Mouse (Mus musculus): ENCODE measurements at regions not wholly inside any gene's neighbourhood (a gene's known extent, or its start where the extent isn't known, plus 50 kb on each side); places are given as distances from the start of the nearest gene placed in this dataset.

DNA sequence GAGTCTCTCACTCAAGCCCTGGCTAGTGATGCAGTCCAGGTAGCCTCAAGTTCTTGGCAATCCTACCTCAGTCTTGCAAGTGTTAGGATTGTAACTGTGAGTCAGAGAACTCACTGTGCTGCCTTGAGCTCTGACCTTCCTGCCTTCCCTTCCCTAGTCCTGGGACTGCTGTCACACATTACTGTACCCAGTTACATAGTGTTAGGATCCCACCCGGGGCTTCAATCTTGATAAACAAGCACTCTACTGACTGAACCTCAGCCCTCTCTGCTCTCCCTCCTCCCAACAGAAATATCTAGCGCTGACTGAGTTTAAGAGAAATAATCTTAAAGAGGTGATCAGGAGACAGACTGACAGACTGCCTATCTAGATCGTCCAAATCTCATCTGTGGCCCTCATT is 143.8 kb upstream of the Noct start:
- no peak for ATAC-seq (ENCODE audit: insufficient number of reproducible peaks, insufficient read depth, low FRiP score, low TSS enrichment)
- H3K36me3 ChIP-seq: no peaks in the 10 kb centered on the region

GRCm38 (mm10) chr3:51080855-51081254 is 143.4 kb upstream of the Noct start:
- H3K4me1 ChIP-seq: peaks cover 31% of the 10 kb centered on the region
- H3K36me3 ChIP-seq: no peaks in the 10 kb centered on the region
- H3K4me3 ChIP-seq: no peak overlapping the region
- no peak for ATAC-seq (ENCODE audit: insufficient number of reproducible peaks, insufficient read depth, low FRiP score, low TSS enrichment)
- WGBS: 26% methylated on average over 7 of the region's 7 CpGs
- H3K9me3 ChIP-seq: no peaks in the 10 kb centered on the region
- H3K27ac ChIP-seq: peak overlapping the region; percentile 50; the same call in 1 of the 2 replicates
- no peak overlapping the region for H3K9ac ChIP-seq
- H3K27me3 ChIP-seq: no peaks in the 10 kb centered on the region
- H3K4me2 ChIP-seq (replicated peaks): no peak overlapping the region

More for the DNA sequence above, 143.8 kb upstream of the Noct start:
- Histone ChIP-seq H3K27me3 (no peaks in the 10 kb centered on the region), H3K4me2 (replicated peaks) (no peak overlapping the region), H3K9ac (no peak overlapping the region), H3K27ac (peak overlapping the region; percentile 50), H3K9me3 (no peaks in the 10 kb centered on the region), H3K4me1 (peaks cover 31% of the 10 kb centered on the region), H3K4me3 (no peak overlapping the region)
- WGBS: 46% methylated on average over 3 of the region's 3 CpGs

DNA sequence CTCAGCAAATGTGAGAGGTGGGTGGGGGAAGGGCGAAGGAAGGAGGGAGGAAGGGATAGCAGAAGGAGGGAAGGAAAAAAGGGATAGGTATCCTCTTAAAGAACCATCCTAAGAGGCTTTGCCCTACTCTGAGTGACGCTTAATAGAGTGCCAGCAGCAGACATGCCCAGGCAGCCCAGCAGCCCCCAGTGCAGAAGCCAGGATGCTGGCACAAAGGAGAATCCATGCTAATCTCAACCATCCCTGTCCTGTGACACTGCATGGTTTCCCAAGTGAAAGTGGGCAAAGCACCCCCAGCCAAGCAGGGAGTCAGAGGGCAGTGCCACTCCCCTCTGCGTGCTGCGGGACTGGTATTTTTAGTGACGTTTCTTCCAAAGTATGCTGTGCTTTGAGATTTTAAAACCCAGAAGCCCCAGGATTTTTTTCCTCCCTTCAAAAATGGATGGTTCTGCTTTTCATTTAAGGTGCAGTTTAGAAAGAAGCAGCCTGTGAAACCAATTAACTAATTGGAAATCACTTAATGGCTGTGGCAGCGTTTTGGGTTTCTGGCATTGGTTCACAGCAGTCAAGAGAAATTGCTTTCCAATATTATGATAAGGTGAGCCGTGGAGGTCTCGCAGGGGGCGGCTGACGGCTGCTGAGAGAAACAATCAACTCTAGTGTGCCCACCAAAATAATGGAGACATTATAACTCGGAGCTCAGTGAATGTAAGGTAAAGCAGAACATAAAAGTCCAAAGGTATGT is 141.2 kb upstream of the Noct start:
- no peak overlapping the region for H3K9ac ChIP-seq
- no peak overlapping the region for H3K4me3 ChIP-seq
- H3K9me3 ChIP-seq: no peaks in the 10 kb centered on the region
- 0 out of 2 replicates have a peak overlapping the region, but pooled peaks have one; percentile 51 for H3K27ac ChIP-seq
- no peak overlapping the region; the same call in 1 of the 2 replicates for H3K4me2 ChIP-seq (replicated peaks)
- H3K27me3 ChIP-seq: no peaks in the 10 kb centered on the region
- ATAC-seq (ENCODE audit: insufficient number of reproducible peaks, insufficient read depth, low FRiP score, low TSS enrichment): no peak
- H3K4me1 ChIP-seq: peaks cover 29% of the 10 kb centered on the region
- WGBS: 37% methylated on average over 11 of the region's 11 CpGs
- no peaks in the 10 kb centered on the region for H3K36me3 ChIP-seq

GRCm38 (mm10) chr3:51083583-51083982 is 140.7 kb upstream of the Noct start:
- no peaks in the 10 kb centered on the region for H3K9me3 ChIP-seq
- WGBS: 49% methylated on average over 7 of the region's 7 CpGs
- 0 out of 2 replicates have a peak overlapping the region, but pooled peaks have one; percentile 36 for H3K27ac ChIP-seq
- H3K36me3 ChIP-seq: no peaks in the 10 kb centered on the region
- peaks cover 24% of the 10 kb centered on the region for H3K4me1 ChIP-seq
- H3K4me3 ChIP-seq: no peak overlapping the region
- no peak overlapping the region for H3K9ac ChIP-seq
- H3K27me3 ChIP-seq: no peaks in the 10 kb centered on the region
- no peak overlapping the region; the same call in 1 of the 2 replicates for H3K4me2 ChIP-seq (replicated peaks)
- ATAC-seq (ENCODE audit: insufficient number of reproducible peaks, insufficient read depth, low FRiP score, low TSS enrichment): no peak

GRCm38 (mm10) chr3:51086441-51086849 is 137.8 kb upstream of the Noct start:
- Histone ChIP-seq H3K36me3 (no peaks in the 10 kb centered on the region), H3K9ac (no peak overlapping the region), H3K4me3 (no peak overlapping the region), H3K4me2 (replicated peaks) (no peak overlapping the region), H3K27ac (no peak overlapping the region), H3K4me1 (peaks cover 20% of the 10 kb centered on the region; the same call in 1 of the 2 replicates), H3K27me3 (no peaks in the 10 kb centered on the region), H3K9me3 (no peaks in the 10 kb centered on the region)
- no peak for ATAC-seq (ENCODE audit: insufficient number of reproducible peaks, insufficient read depth, low FRiP score, low TSS enrichment)
- 66% methylated on average over 10 of the region's 10 CpGs for WGBS

DNA sequence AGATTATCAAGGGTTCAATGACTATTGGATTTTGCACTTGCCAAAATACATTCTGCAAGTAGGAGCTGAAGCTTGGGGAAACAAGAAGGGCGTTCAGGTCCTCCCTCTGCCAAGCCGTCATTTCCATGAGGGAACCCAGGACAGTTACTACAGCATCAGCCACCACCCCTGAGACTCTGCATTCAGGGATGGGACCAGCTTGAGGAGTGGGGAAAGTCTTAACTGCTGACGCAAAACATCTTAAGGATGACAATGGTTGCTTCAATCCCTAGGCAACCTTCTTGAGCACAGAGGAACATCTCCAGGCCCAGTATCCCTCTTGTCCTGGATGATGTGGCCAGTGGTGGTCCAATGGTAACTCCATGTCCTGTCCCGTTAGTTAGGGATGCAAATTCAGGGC is 137.2 kb upstream of the Noct start:
- Histone ChIP-seq H3K27me3 (no peaks in the 10 kb centered on the region), H3K36me3 (no peaks in the 10 kb centered on the region), H3K27ac (no peak overlapping the region), H3K4me3 (no peak overlapping the region), H3K4me2 (replicated peaks) (no peak overlapping the region), H3K4me1 (peaks cover 20% of the 10 kb centered on the region; the same call in 1 of the 2 replicates), H3K9ac (no peak overlapping the region), H3K9me3 (no peaks in the 10 kb centered on the region)
- no peak for ATAC-seq (ENCODE audit: insufficient number of reproducible peaks, insufficient read depth, low FRiP score, low TSS enrichment)
- WGBS: 85% methylated on average over 4 of the region's 4 CpGs

- no peaks in the 10 kb centered on the region for H3K27me3 ChIP-seq
- H3K4me1 ChIP-seq: peaks cover 6% of the 10 kb centered on the region; the same call in 1 of the 2 replicates
- WGBS: 53% methylated on average over 10 of the region's 10 CpGs
- H3K9me3 ChIP-seq: no peaks in the 10 kb centered on the region
- no peak overlapping the region for H3K9ac ChIP-seq
- H3K36me3 ChIP-seq: no peaks in the 10 kb centered on the region
- no peak overlapping the region for H3K27ac ChIP-seq
- no peak overlapping the region for H3K4me3 ChIP-seq
- peak; percentile 37; the same call in 1 of the 2 replicates for ATAC-seq (ENCODE audit: insufficient number of reproducible peaks, insufficient read depth, low FRiP score, low TSS enrichment)
- H3K4me2 ChIP-seq (replicated peaks): no peak overlapping the region
These were observed 135.1 kb upstream of the Noct start for GRCm38 (mm10) chr3:51089036-51089669.

- Histone ChIP-seq H3K4me1 (peaks cover 9% of the 10 kb centered on the region), H3K4me3 (no peak overlapping the region), H3K9ac (no peak overlapping the region), H3K9me3 (no peaks in the 10 kb centered on the region), H3K27me3 (no peaks in the 10 kb centered on the region), H3K27ac (no peak overlapping the region), H3K36me3 (no peaks in the 10 kb centered on the region), H3K4me2 (replicated peaks) (no peak overlapping the region)
- 71% methylated on average over 4 of the region's 4 CpGs for WGBS
- ATAC-seq (ENCODE audit: insufficient number of reproducible peaks, insufficient read depth, low FRiP score, low TSS enrichment): no peak
These were observed 132.8 kb upstream of the Noct start for GRCm38 (mm10) chr3:51091478-51091877.

DNA sequence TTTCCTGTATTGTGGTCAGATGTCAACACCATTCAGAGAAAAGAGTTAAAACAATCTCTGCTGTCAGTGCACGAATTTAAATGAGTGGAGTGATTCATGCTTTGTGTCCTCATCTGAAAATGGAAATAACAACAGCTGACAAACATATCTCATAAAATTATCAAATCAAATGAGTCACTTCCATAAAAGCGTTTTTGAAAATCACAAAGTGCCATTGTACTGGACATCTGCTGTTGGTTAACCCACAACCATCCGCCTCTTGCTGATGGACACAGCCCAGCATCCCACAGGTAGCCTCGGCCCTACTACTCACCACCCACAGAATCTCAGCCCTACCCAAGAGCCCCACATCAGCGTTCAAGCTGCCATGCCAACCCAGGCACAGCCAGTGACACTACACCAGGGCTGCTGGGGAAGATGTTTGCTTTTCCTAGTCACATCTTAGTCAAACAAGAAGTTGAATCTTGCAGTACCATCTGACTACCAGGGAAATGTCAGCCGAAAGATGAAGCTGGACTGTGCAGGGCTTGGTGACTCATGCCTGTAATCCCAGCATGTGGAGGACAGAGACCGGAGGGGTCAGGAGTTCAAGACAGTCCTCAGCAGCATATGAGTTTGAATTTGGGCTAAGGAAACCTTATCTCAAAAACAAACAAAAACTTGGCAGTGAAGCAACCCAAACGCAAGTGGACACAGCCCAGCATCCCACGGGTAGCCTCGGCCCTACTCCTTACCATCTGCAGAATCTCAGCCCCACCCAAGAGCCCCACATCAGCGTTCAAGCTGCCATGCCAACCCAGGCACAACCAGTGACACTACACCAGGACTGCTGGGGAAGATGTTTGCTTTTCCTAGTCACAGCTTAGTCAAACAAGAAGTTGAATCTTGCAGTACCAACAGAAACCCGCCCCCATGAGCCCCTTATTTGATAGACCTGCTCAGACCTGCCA is 131.9 kb upstream of the Noct start:
- Histone ChIP-seq H3K4me2 (replicated peaks) (no peak overlapping the region), H3K9ac (no peak overlapping the region), H3K27me3 (no peaks in the 10 kb centered on the region), H3K36me3 (no peaks in the 10 kb centered on the region), H3K9me3 (no peaks in the 10 kb centered on the region), H3K4me3 (no peak overlapping the region), H3K4me1 (peaks cover 11% of the 10 kb centered on the region), H3K27ac (no peak overlapping the region)
- no peak for ATAC-seq (ENCODE audit: insufficient number of reproducible peaks, insufficient read depth, low FRiP score, low TSS enrichment)
- 65% methylated on average over 12 of the region's 12 CpGs for WGBS

DNA sequence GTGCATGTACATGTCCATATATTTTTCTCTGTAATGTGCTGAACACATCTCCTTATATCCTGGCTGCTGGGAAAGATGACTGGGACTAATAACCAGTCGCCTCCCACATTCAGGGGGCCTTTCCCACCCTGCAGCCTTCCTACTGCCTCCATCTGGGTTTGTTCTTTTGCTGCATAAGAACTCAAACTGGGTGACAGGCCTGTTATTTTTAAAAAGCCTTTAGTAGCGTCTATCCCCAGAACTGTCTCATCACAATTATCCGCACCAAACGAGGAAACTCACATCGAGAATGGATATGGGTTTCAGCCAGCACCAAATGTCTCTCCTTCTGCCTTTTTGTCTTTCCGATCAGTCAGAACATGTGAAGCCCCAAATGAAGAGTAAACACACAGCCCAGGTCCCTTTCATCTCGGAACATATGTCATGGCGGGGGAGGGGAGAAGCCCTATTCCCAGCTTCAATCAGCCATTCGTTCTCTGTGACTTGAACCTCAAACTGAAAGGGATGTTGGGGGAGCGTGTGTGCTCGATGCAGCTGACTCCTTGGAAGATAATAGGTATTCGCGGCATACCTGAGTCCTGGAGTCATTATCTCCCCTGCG is 128.3 kb upstream of the Noct start:
- no peak for ATAC-seq (ENCODE audit: insufficient number of reproducible peaks, insufficient read depth, low FRiP score, low TSS enrichment)

DNA sequence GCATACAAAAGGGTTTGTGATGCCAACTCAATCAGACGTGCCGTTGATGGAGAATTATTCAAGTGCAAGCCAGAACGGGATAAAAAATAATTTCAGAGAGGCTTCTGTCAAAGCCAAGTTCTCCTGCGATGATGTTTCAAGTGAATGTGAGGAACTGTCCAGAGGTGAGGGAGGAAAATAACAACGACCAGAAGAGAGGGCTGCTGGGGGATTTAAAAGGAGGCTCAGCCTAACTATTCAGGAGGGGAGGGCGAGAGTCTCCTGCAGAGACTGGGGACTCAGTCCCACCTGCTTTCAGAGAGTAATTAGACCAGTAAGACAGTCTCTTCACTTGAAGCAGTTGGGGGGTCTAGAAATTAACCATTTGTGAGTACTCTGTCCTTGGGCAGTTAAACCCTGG is 127.7 kb upstream of the Noct start:
- H3K4me2 ChIP-seq (replicated peaks): no peak overlapping the region
- peaks cover 8% of the 10 kb centered on the region for H3K4me1 ChIP-seq
- H3K36me3 ChIP-seq: no peaks in the 10 kb centered on the region
- H3K27ac ChIP-seq: no peak overlapping the region
- no peaks in the 10 kb centered on the region for H3K27me3 ChIP-seq
- 34% methylated on average over 6 of the region's 6 CpGs for WGBS
- no peak overlapping the region for H3K4me3 ChIP-seq
- no peak; the same call in 1 of the 2 replicates for ATAC-seq (ENCODE audit: insufficient number of reproducible peaks, insufficient read depth, low FRiP score, low TSS enrichment)
- no peak overlapping the region for H3K9ac ChIP-seq
- no peaks in the 10 kb centered on the region for H3K9me3 ChIP-seq

More for the DNA sequence above, 128.3 kb upstream of the Noct start:
- Histone ChIP-seq H3K9me3 (no peaks in the 10 kb centered on the region), H3K9ac (no peak overlapping the region), H3K4me1 (peaks cover 8% of the 10 kb centered on the region), H3K27ac (no peak overlapping the region), H3K4me3 (no peak overlapping the region), H3K36me3 (no peaks in the 10 kb centered on the region), H3K27me3 (no peaks in the 10 kb centered on the region), H3K4me2 (replicated peaks) (0 out of 2 replicates have a peak overlapping the region, but pooled peaks have one; percentile 7)
- WGBS: 32% methylated on average over 14 of the region's 14 CpGs
